Mouse (Mus musculus): ENCODE measurements at regions not wholly inside any gene's neighbourhood (a gene's known extent, or its start where the extent isn't known, plus 50 kb on each side); places are given as distances from the start of the nearest gene placed in this dataset.

DNA sequence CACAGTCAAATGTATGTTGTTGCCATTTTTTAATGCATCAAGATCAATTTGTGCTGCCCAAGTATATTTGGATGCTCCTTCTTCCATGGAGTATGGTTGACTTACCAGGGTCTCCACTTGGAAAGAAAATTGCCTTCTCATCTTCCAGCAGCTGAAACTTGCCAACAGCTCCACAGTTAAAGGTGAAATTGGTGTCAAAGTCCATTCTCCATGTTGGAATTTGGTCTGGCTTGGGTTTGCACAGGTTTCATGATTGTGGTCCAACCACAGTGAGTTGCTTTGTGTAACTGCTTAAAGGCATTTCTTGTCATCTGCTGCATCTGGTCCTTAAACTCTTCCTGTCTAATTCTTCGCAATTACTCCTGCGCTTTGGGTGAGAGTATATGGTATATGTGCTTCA, 634.3 kb downstream of the Nup35 start:
- H3K27me3 ChIP-seq (replicated peaks; ENCODE audit: control insufficient read depth, insufficient read depth, low read length) = no peaks in the 10 kb centered on the region
- no peak overlapping the region for H3K27ac ChIP-seq (ENCODE audit: insufficient read depth, low read depth, low read length)
- no peak overlapping the region for H3K4me3 ChIP-seq (ENCODE audit: insufficient read depth, low read depth, low read length)
- no peaks in the 10 kb centered on the region for H3K36me3 ChIP-seq (ENCODE audit: control insufficient read depth, insufficient read depth, low read length)
- H3K4me1 ChIP-seq (ENCODE audit: control insufficient read depth, insufficient read depth, low read length) = no peaks in the 10 kb centered on the region
- 97% methylated on average over 2 of the region's 2 CpGs for WGBS
- TF ChIP-seq POLR2A (IDR thresholded peaks at IDR 0.05; ENCODE audit: low read depth, low read length) = no peak
- TF ChIP-seq CTCF (conservative IDR thresholded peaks at IDR 0.05; ENCODE audit: insufficient read depth, insufficient read length, low read depth, low read length) = no peak
- peak; percentile 60 for DNase-seq

DNA sequence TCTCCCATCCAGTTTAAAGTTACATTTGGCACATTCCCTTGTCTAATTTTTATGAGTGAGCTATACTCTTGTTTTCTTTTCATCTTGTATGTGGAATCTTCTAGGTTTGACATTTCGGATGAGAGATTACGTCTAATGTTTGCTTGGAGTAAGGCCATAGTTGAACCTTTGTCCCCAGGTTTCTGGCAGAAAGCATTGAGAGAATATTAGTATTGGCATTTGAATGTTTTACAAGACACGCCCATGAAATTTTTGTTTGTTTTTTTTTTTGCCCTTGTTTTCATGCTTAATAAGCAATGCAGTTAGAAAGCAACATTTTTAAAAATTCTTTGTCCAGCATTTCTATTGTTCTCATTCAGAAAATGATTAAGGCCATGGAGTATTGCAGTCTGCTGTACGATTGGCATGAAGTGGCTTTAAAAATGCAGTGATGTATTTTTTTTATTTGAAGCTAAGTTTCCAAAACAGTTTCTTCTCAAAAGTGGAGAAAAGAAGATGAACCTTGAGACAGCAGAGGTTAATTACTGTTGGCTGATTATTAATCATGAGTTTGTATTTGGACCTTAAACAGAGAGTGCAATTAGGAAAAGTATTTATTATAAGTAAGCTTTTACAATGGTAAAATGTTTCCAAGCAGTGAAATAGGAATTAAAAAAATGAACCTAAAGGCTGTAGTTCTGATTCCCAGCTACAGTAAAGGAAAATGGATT, 645.2 kb downstream of the Nup35 start:
- 49% methylated on average over 4 of the region's 4 CpGs for WGBS
- Histone ChIP-seq H3K36me3 (ENCODE audit: control insufficient read depth, insufficient read depth, low read length) (no peaks in the 10 kb centered on the region), H3K27me3 (replicated peaks; ENCODE audit: control insufficient read depth, insufficient read depth, low read length) (no peaks in the 10 kb centered on the region), H3K4me1 (ENCODE audit: control insufficient read depth, insufficient read depth, low read length) (peaks cover 6% of the 10 kb centered on the region), H3K27ac (ENCODE audit: insufficient read depth, low read depth, low read length) (no peak overlapping the region), H3K4me3 (ENCODE audit: insufficient read depth, low read depth, low read length) (no peak overlapping the region)
- DNase-seq = peak; percentile 63
- TF ChIP-seq CTCF (conservative IDR thresholded peaks at IDR 0.05; ENCODE audit: insufficient read depth, insufficient read length, low read depth, low read length) (no peak), POLR2A (IDR thresholded peaks at IDR 0.05; ENCODE audit: low read depth, low read length) (no peak)

DNA sequence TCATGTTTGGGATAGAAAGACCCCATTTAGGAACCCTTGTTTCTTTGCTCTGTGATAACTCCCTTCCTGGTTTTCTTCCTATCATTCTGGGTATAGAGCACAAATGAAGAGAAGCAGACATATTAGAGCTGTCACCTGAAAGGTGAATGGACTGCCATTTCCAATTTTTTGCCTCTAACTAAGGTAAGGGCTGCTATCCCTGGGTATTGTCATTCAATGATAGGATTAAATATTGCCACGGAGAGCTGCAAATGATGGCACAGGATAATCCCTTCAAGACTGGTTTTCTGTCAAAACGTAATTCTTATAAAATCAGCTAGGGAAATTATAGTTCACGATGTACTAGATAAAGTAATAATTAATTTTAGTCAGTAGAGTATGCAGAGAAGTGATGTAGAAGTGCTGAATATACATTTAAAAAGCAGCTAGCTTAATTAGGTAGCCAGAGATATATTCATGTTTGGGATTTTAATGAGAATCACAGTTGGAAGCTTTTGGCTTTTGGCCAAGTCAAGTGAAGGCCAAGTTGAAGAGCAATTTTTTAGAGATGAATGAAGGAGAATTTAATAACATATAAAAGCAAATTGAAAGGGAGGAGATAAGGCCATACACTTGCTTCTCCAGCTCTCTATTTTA, 652.3 kb downstream of the Nup35 start:
- TF ChIP-seq POLR2A (IDR thresholded peaks at IDR 0.05; ENCODE audit: low read depth, low read length) = no peak
- no peak for TF ChIP-seq CTCF (conservative IDR thresholded peaks at IDR 0.05; ENCODE audit: insufficient read depth, insufficient read length, low read depth, low read length)
- DNase-seq = no peak
- Histone ChIP-seq H3K4me1 (ENCODE audit: control insufficient read depth, insufficient read depth, low read length) (no peaks in the 10 kb centered on the region), H3K27me3 (replicated peaks; ENCODE audit: control insufficient read depth, insufficient read depth, low read length) (no peaks in the 10 kb centered on the region), H3K27ac (ENCODE audit: insufficient read depth, low read depth, low read length) (no peak overlapping the region), H3K36me3 (ENCODE audit: control insufficient read depth, insufficient read depth, low read length) (no peaks in the 10 kb centered on the region), H3K4me3 (ENCODE audit: insufficient read depth, low read depth, low read length) (no peak overlapping the region)
- 62% methylated on average over 3 of the region's 3 CpGs for WGBS

DNA sequence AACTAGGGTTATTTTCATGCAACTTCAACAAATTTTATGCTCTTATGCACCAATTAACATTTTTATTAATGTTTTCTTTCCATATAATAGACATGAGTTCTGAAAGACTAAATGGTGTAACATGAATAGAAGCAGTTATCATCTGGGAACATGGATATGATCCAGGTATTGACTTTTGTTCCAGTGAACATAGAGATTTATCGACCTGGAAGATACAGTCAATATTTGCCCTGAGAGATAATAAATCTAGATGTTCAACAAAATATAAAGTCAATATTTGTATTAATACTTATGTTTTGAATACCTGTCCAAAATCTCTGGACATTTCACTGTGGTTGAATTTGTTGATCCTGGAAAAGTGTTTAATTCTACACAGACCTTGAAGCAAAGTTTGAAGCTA, 653.9 kb downstream of the Nup35 start:
- 90% methylated on average over 1 of the region's 1 CpGs for WGBS
- no peak overlapping the region for H3K27ac ChIP-seq (ENCODE audit: insufficient read depth, low read depth, low read length)
- no peaks in the 10 kb centered on the region for H3K4me1 ChIP-seq (ENCODE audit: control insufficient read depth, insufficient read depth, low read length)
- DNase-seq = no peak
- no peaks in the 10 kb centered on the region for H3K36me3 ChIP-seq (ENCODE audit: control insufficient read depth, insufficient read depth, low read length)
- H3K4me3 ChIP-seq (ENCODE audit: insufficient read depth, low read depth, low read length) = no peak overlapping the region
- H3K27me3 ChIP-seq (replicated peaks; ENCODE audit: control insufficient read depth, insufficient read depth, low read length) = no peaks in the 10 kb centered on the region
- TF ChIP-seq CTCF (conservative IDR thresholded peaks at IDR 0.05; ENCODE audit: insufficient read depth, insufficient read length, low read depth, low read length) (no peak), POLR2A (IDR thresholded peaks at IDR 0.05; ENCODE audit: low read depth, low read length) (no peak)

DNA sequence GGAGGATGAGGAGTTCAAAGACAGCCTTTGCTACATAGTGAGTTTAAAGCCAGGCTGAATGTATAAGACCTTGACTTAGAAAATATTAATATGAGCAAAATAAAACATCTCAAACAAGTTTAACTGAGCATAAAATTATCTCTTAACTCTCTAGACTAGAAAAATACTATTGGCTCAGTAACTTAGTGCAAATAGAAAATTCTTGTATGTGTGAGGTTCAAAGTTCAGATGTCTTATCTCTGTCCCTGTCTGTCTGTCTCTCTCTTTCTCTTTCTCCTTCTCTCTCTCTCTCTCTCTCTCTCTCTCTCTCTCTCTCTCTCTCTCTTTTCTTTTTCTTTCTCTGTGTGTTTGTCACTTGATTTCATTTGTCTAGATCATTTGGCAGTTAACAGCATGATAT, 655.5 kb downstream of the Nup35 start:
- no peaks in the 10 kb centered on the region for H3K4me1 ChIP-seq (ENCODE audit: control insufficient read depth, insufficient read depth, low read length)
- no peaks in the 10 kb centered on the region for H3K36me3 ChIP-seq (ENCODE audit: control insufficient read depth, insufficient read depth, low read length)
- no peak for DNase-seq
- no peak for TF ChIP-seq POLR2A (IDR thresholded peaks at IDR 0.05; ENCODE audit: low read depth, low read length)
- no peak for TF ChIP-seq CTCF (conservative IDR thresholded peaks at IDR 0.05; ENCODE audit: insufficient read depth, insufficient read length, low read depth, low read length)
- H3K27ac ChIP-seq (ENCODE audit: insufficient read depth, low read depth, low read length) = no peak overlapping the region
- H3K27me3 ChIP-seq (replicated peaks; ENCODE audit: control insufficient read depth, insufficient read depth, low read length) = no peaks in the 10 kb centered on the region
- no peak overlapping the region for H3K4me3 ChIP-seq (ENCODE audit: insufficient read depth, low read depth, low read length)

DNA sequence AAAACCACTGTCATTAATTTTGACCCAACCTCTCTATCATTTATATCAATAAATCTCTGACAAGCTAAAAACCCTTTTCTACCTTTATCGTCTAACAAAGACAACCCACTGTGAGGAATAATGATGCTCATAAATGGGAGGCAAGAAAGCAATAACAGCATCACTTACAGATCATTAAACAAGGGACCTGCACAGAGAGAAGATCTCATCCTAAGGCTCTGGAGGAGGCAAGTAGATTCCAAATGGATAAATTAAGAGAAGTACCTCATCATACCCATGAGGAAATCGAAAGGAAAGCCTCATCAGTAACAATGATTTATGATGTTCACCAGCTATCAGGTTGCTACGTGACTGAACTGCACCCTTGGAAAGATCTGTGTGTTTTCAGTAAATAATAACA, 670.4 kb downstream of the Nup35 start:
- Histone ChIP-seq H3K36me3 (ENCODE audit: control insufficient read depth, insufficient read depth, low read length) (no peaks in the 10 kb centered on the region), H3K27me3 (replicated peaks; ENCODE audit: control insufficient read depth, insufficient read depth, low read length) (no peaks in the 10 kb centered on the region), H3K27ac (ENCODE audit: insufficient read depth, low read depth, low read length) (no peak overlapping the region), H3K4me3 (ENCODE audit: insufficient read depth, low read depth, low read length) (no peak overlapping the region), H3K4me1 (ENCODE audit: control insufficient read depth, insufficient read depth, low read length) (no peaks in the 10 kb centered on the region)
- DNase-seq = no peak
- WGBS = 31% methylated on average over 3 of the region's 3 CpGs
- TF ChIP-seq POLR2A (IDR thresholded peaks at IDR 0.05; ENCODE audit: low read depth, low read length) = no peak
- TF ChIP-seq CTCF (conservative IDR thresholded peaks at IDR 0.05; ENCODE audit: insufficient read depth, insufficient read length, low read depth, low read length) = no peak

DNA sequence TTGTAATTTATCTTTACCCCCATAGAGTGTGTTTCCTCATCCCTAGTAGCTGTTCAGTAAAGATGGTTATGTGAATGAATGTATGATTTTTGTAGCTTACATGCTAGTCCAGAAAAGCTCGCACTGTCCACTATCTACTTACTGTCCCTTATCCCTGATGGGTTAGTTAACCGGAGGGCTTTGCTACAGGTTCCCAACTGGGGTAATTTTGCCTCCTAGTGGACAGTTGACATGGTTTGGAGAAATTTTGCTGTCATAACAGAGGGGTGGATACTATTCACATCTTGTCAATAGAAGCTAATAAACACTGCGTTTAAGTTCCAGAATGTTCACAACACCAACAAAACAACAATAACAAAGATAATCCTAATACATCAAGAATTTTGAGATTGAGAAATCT, 711.6 kb downstream of the Nup35 start:
- H3K27me3 ChIP-seq (replicated peaks; ENCODE audit: control insufficient read depth, insufficient read depth, low read length) = no peaks in the 10 kb centered on the region
- no peaks in the 10 kb centered on the region for H3K36me3 ChIP-seq (ENCODE audit: control insufficient read depth, insufficient read depth, low read length)
- peak; percentile 1 for DNase-seq
- H3K27ac ChIP-seq (ENCODE audit: insufficient read depth, low read depth, low read length) = no peak overlapping the region
- TF ChIP-seq POLR2A (IDR thresholded peaks at IDR 0.05; ENCODE audit: low read depth, low read length) = no peak
- H3K4me3 ChIP-seq (ENCODE audit: insufficient read depth, low read depth, low read length) = no peak overlapping the region
- H3K4me1 ChIP-seq (ENCODE audit: control insufficient read depth, insufficient read depth, low read length) = no peaks in the 10 kb centered on the region
- 68% methylated on average over 3 of the region's 3 CpGs for WGBS
